Mouse (Mus musculus) liver, embryonic 16.5 days (tissue): ENCODE measurements at regions not wholly inside any gene's neighbourhood (a gene's known extent, or its start where the extent isn't known, plus 50 kb on each side); places are given as distances from the start of the nearest gene placed in this dataset.

Experiments used
- ATAC-seq: fragments of 200-750 bp; cut with Nextera tagmentation; 2 replicates; pipeline ENCODE4 v1.8.0; 2017; ENCODE audit warnings: low read depth, mild to moderate bottlenecking, moderate number of reproducible peaks, moderate library complexity
- H3K27ac ChIP-seq: fragments of 300-500 bp; sonication (generic); 2 replicates; pipeline ENCODE4 v1.5.1; 2014; ENCODE audit warnings: mild to moderate bottlenecking, low read length
- H3K27me3 ChIP-seq: fragments of 300-500 bp; sonication (generic); 2 replicates; pipeline ENCODE4 v1.6.1; 2014; ENCODE audit warnings: low read depth, low read length, mixed read lengths; ENCODE audit not compliant: control insufficient read depth, insufficient read depth
- H3K36me3 ChIP-seq: fragments of 300-500 bp; sonication (generic); 2 replicates; pipeline ENCODE4 v1.6.1; 2014; ENCODE audit warnings: mild to moderate bottlenecking; ENCODE audit not compliant: control insufficient read depth, insufficient read depth
- H3K4me1 ChIP-seq: fragments of 300-500 bp; sonication (generic); 2 replicates; pipeline ENCODE4 v1.6.1; 2014; ENCODE audit warnings: low read depth, low read length, mixed read lengths; ENCODE audit not compliant: control insufficient read depth
- H3K4me2 ChIP-seq: fragments of 300-500 bp; sonication (generic); 2 replicates; pipeline ENCODE4 v1.6.1; 2014; ENCODE audit warnings: low read depth, low read length, mixed read lengths
- H3K4me3 ChIP-seq: fragments of 300-500 bp; sonication (generic); 2 replicates; pipeline ENCODE4 v1.5.1; 2014; ENCODE audit warnings: low read depth, mild to moderate bottlenecking, low read length
- H3K9ac ChIP-seq: fragments of 300-500 bp; sonication (generic); 2 replicates; pipeline ENCODE4 v1.6.1; 2014; ENCODE audit warnings: low read depth, low read length
- H3K9me3 ChIP-seq: fragments of 300-500 bp; sonication (generic); replicated peaks from 2 replicates; pipeline ENCODE4 v1.6.1; 2016; ENCODE audit warnings: low read length; ENCODE audit not compliant: control insufficient read depth
- WGBS: fragments of 180-500 bp; shearing (Covaris S2); extraction: QIAGEN DNeasy Blood & Tissue Kit; methylation state at CpG from one replicate; pipeline ENCODE4 v1.1.7; 2014; ENCODE audit not compliant: insufficient replicate concordance; 5-methylcytosine and 5-hydroxymethylcytosine counted together

DNA sequence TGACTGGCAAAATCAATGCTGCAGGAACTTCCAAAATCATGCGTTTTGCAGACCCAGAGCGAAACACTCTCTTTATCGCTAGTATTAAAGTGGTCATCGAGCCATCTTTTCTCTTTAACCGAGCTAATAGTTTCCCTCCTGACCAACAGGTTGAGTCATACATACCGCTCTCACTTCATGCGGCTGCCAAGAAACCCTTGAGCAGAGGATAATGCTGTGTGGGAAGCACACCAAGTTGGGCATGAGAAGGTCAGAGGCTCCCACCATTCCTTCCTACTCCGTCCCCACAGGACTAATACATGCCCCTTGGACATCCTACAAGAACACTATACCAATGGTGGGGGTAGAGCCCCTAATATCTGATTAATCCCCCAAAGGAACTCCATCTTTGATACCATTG, 442.7 kb upstream of the Castor2 start:
- Histone ChIP-seq H3K4me2 (no peak overlapping the region), H3K9me3 (peaks cover 3% of the 10 kb centered on the region), H3K27ac (no peak overlapping the region), H3K27me3 (no peaks in the 10 kb centered on the region), H3K4me3 (no peak overlapping the region), H3K4me1 (no peaks in the 10 kb centered on the region), H3K9ac (no peak overlapping the region), H3K36me3 (no peaks in the 10 kb centered on the region)
- WGBS: 72% methylated on average over 8 of the region's 8 CpGs
- no peak for ATAC-seq

DNA sequence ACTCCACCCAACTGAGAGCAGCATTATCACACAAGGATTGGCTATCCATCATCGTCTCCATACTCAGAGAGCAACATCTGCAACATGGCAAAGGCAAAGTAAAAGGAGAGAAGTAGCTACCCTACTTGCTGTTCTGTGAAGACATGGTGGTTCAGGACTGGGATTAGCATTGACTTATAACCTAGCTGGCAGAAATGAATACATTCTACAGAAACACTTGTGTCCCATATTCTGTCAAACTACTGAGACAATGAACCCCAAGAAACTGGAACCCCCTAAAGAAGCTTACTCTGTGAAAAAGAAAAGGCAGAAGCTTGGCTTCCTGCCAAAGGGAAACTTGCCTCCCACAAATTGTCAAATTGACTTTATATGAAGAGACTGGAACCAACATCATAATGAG, 446.1 kb upstream of the Castor2 start:
- ATAC-seq: no peak
- WGBS: 50% methylated on average over 1 of the region's 1 CpGs
- H3K27me3 ChIP-seq: no peaks in the 10 kb centered on the region
- H3K36me3 ChIP-seq: no peaks in the 10 kb centered on the region
- H3K27ac ChIP-seq: no peak overlapping the region
- no peaks in the 10 kb centered on the region for H3K4me1 ChIP-seq
- no peak overlapping the region for H3K4me3 ChIP-seq
- peaks cover 3% of the 10 kb centered on the region for H3K9me3 ChIP-seq
- H3K4me2 ChIP-seq: no peak overlapping the region
- H3K9ac ChIP-seq: no peak overlapping the region

DNA sequence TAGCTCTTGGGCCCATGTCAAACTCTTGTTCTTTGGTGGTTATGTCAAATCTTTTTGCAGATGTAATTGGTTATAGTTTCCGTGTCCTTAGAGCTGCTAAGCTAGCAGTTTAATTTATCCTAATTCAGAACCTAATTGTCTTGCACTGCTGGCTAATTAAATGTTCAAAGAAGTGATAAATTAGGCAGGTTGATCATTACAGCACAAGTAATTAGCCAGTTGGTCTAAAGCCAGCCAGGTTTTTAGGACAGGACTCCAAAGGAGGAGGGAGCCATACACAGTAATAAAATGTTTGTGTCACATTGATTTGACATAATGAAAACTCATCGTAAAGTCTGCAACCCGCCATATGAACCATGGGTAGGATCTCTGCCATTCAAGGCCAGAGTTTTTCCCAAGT, 449.3 kb upstream of the Castor2 start:
- 60% methylated on average over 3 of the region's 3 CpGs for whole genome bisulfite sequencing

DNA sequence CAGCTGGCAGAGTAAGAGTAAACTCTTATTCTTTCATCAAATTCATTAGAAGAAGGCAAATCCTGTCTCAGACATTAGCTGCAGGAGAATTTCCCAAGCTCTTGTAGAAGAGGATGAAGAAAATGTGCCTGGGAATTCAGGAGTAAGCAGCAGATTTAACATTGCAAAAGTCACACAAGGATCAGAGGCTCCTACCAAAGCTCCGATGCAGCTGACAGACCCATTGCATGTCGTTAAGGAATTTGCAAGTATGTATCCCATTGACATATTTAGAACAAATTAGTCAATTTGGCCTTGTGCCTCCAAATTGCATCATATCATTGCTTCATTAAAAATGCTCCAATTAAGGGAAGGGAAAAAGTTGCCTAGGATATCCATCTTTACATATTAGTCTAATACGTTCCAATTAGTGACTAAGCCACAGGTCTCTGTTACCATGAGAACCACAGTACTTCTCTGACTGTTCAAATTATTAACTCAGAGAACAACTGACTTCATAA, 453.8 kb upstream of the Castor2 start:
- H3K27ac ChIP-seq: no peak overlapping the region
- no peaks in the 10 kb centered on the region for H3K36me3 ChIP-seq
- WGBS: 69% methylated on average over 3 of the region's 3 CpGs
- no peak overlapping the region for H3K4me2 ChIP-seq
- no peak overlapping the region for H3K9ac ChIP-seq
- no peak for ATAC-seq
- no peaks in the 10 kb centered on the region for H3K27me3 ChIP-seq
- no peak overlapping the region for H3K4me3 ChIP-seq
- H3K4me1 ChIP-seq: no peaks in the 10 kb centered on the region
- no peaks in the 10 kb centered on the region; the same call in 1 of the 2 replicates for H3K9me3 ChIP-seq

More for the DNA sequence above, 449.3 kb upstream of the Castor2 start:
- Histone ChIP-seq H3K4me1 (no peaks in the 10 kb centered on the region), H3K9ac (no peak overlapping the region), H3K36me3 (no peaks in the 10 kb centered on the region), H3K4me2 (no peak overlapping the region), H3K27ac (no peak overlapping the region), H3K27me3 (no peaks in the 10 kb centered on the region), H3K9me3 (peaks cover 3% of the 10 kb centered on the region), H3K4me3 (no peak overlapping the region)
- no peak for ATAC-seq

DNA sequence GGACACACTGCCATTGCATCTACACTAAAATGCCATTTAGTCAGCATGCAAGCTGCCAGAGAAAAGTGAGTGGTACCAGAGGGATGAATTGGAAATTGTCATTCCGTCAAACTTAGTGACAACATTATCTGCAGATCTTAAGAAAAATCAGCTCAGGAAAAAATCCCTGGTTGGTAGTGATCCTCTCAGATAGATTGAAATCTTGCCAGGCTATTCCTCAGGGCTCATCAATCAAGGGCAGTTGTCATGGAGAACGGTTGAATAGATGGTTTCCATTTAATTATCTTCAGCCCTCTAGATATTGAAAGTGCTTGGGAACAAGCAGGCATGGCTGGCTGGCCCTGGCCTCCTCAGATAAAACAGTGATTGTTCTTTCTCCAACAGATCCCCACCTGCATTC, 456.2 kb upstream of the Castor2 start:
- Histone ChIP-seq H3K4me3 (no peak overlapping the region), H3K27ac (no peak overlapping the region), H3K4me1 (no peaks in the 10 kb centered on the region), H3K9ac (no peak overlapping the region), H3K9me3 (no peaks in the 10 kb centered on the region; the same call in 1 of the 2 replicates), H3K4me2 (no peak overlapping the region), H3K27me3 (no peaks in the 10 kb centered on the region), H3K36me3 (no peaks in the 10 kb centered on the region)
- no peak for ATAC-seq
- WGBS: 61% methylated on average over 2 of the region's 2 CpGs

DNA sequence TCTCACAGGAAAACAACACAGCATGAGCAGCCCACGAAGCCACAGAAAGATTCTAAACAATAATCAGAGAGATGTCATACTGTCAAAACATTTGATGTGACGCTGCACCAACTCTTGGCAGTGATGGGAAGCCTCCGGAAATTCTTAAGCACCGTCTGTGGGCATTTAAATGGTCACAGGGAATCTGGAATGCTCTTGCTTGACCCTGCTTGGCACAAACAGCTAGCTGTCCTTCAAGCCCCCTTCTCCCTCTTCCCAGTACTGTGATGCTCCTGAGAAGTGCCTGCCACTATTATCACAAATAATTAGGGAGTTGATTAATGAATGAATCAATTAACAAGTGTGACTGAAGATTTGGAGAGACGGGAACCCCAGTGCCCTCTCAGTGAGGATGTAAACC, 465.0 kb upstream of the Castor2 start:
- H3K27ac ChIP-seq: no peak overlapping the region
- H3K27me3 ChIP-seq: no peaks in the 10 kb centered on the region
- no peaks in the 10 kb centered on the region for H3K9me3 ChIP-seq
- no peaks in the 10 kb centered on the region for H3K36me3 ChIP-seq
- no peak overlapping the region for H3K4me2 ChIP-seq
- 40% methylated on average over 5 of the region's 5 CpGs for WGBS
- H3K9ac ChIP-seq: no peak overlapping the region
- ATAC-seq: no peak
- H3K4me1 ChIP-seq: no peaks in the 10 kb centered on the region
- H3K4me3 ChIP-seq: no peak overlapping the region

DNA sequence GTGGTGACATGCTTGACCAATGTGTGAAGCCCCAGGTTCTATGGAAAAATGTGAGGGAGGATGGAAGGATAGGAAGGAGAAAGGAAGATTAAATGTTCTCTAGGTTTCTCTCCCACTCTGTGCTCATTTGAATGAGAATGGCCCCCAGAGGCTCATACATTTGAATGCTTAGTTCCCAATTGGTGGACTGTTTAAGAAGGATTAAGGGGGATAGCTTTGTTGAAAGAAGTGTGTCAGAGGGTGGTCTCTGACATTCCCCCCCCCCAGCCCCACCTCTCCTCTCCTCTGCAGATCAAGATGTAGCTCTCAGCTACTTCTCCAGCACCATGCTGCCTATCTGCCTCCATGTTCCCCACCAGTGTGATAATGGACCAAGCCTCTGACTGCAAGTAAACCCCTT, 467.7 kb upstream of the Castor2 start:
- no peak overlapping the region for H3K9ac ChIP-seq
- H3K27me3 ChIP-seq: no peaks in the 10 kb centered on the region
- H3K4me2 ChIP-seq: no peak overlapping the region

DNA sequence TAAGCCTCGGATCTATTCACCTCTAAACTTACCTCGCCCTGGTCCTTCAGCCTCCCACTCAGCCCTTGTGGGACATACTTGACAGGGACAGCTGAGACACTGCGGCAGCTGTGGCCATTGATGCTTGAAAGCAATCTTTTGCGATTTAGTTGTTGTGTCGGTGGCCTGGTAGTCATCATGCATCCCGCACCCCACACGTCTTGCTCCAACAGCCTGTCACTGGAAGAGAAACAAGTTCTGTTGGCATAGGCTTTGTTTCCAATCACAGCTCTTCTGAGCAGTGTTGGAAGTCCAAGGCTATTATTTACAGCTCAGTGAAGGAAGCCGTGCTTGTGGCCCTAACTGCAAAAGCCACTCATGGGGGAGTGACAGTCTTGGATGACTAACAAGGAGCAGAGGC, 480.2 kb upstream of the Castor2 start:
- H3K27me3 ChIP-seq: no peaks in the 10 kb centered on the region
- no peak overlapping the region for H3K9ac ChIP-seq
- H3K27ac ChIP-seq: no peak overlapping the region
- no peak overlapping the region for H3K4me3 ChIP-seq
- 69% methylated on average over 8 of the region's 8 CpGs for WGBS
- H3K36me3 ChIP-seq: no peaks in the 10 kb centered on the region
- H3K4me1 ChIP-seq: no peaks in the 10 kb centered on the region
- H3K9me3 ChIP-seq: no peaks in the 10 kb centered on the region
- ATAC-seq: no peak
- H3K4me2 ChIP-seq: no peak overlapping the region

More for the DNA sequence above, 467.7 kb upstream of the Castor2 start:
- Histone ChIP-seq H3K4me3 (no peak overlapping the region), H3K4me1 (no peaks in the 10 kb centered on the region), H3K9me3 (no peaks in the 10 kb centered on the region), H3K27ac (no peak overlapping the region), H3K36me3 (no peaks in the 10 kb centered on the region)
- ATAC-seq: no peak

DNA sequence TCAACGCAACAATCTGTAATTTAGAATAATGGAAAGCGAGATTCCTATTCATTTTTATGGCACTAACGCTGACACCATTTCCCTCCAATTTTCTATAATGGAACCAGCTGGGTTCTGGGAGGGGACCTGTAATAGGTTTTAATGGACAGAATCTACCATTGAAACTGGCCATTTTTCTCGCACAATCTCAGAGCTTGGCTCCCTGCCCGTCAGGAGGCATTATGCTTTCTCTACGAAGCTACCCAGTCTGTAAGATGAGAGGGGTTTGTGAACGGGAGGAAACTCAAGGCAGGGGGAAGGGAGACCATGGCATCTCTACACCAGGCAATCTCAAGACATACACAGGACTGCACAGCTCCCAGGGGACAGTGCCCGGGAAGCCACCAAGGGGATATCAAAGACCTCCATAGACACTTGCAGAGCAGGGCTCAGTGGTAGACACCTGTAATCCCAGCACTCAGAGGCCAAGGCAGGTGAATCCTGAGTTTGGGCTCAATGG, 498.2 kb upstream of the Castor2 start:
- Histone ChIP-seq H3K9me3 (no peaks in the 10 kb centered on the region), H3K27ac (no peak overlapping the region), H3K4me1 (no peaks in the 10 kb centered on the region), H3K9ac (no peak overlapping the region), H3K4me3 (no peak overlapping the region), H3K4me2 (no peak overlapping the region), H3K27me3 (no peaks in the 10 kb centered on the region), H3K36me3 (no peaks in the 10 kb centered on the region)
- 68% methylated on average over 8 of the region's 8 CpGs for WGBS
- ATAC-seq: no peak
